Mouse (Mus musculus) kidney, postnatal 0 days (tissue): ENCODE results near the gene Nup210l. TPM values are rescaled to one million over a fixed set of nuclear protein-coding genes. Genes with fewer than 3 reads are reported as not detected.

Experiments
- ATAC-seq: fragments of 200-750 bp; cut with Nextera tagmentation; replicated peaks from 2 replicates; pipeline ENCODE4 v1.8.0; 2017; ENCODE audit warnings: low read depth, moderate number of reproducible peaks, moderate TSS enrichment, moderate library complexity; ENCODE audit not compliant: low FRiP score
- DNase-seq: peaks from one replicate; pipeline ENCODE4 v3.0.0-alpha.2; 2016; ENCODE audit warnings: low spot score
- H3K27ac ChIP-seq: fragments of 300-500 bp; sonication (generic); 2 replicates; pipeline ENCODE4 v1.5.1; 2014; ENCODE audit warnings: mild to moderate bottlenecking
- H3K27me3 ChIP-seq: fragments of 300-500 bp; sonication (generic); 2 replicates; pipeline ENCODE4 v1.6.1; 2014; ENCODE audit warnings: low read length, mixed read lengths; ENCODE audit not compliant: insufficient read depth
- H3K36me3 ChIP-seq: fragments of 300-500 bp; sonication (generic); 2 replicates; pipeline ENCODE4 v1.6.1; 2014; ENCODE audit warnings: low read length, mixed read lengths; ENCODE audit not compliant: insufficient read depth
- H3K4me1 ChIP-seq: fragments of 300-500 bp; sonication (generic); replicated peaks from 2 replicates; pipeline ENCODE4 v1.6.1; 2014; ENCODE audit warnings: antibody characterized with exemption, low read length, mixed read lengths; ENCODE audit not compliant: insufficient read depth
- H3K4me2 ChIP-seq: fragments of 300-500 bp; sonication (generic); 2 replicates; pipeline ENCODE4 v1.6.1; 2014; ENCODE audit warnings: mild to moderate bottlenecking, low read length, moderate library complexity, mixed read lengths
- H3K4me3 ChIP-seq: fragments of 300-500 bp; sonication (generic); replicated peaks from 2 replicates; pipeline ENCODE4 v1.5.1; 2014; ENCODE audit warnings: low read depth, low read length
- H3K9ac ChIP-seq: fragments of 300-500 bp; sonication (generic); 2 replicates; pipeline ENCODE4 v1.6.1; 2014; ENCODE audit warnings: low read depth, low read length
- H3K9me3 ChIP-seq: fragments of 300-500 bp; sonication (generic); replicated peaks from 2 replicates; pipeline ENCODE4 v1.6.1; 2016; ENCODE audit warnings: low read length, inconsistent platforms, mixed read lengths
- CTCF ChIP-seq: IDR thresholded peaks from 2 replicates; pipeline ENCODE4 v1.5.1; 2016; ENCODE audit warnings: antibody characterized with exemption, low read depth, mild to moderate bottlenecking, moderate library complexity
- WGBS: fragments of 180-500 bp; shearing (Covaris S2); extraction: QIAGEN DNeasy Blood & Tissue Kit; methylation state at CpG from one replicate; pipeline ENCODE4 v1.1.7; 2014; 5-methylcytosine and 5-hydroxymethylcytosine counted together
- polyA plus RNA-seq: library from polyadenylated mRNA; unstranded; fragments of >200 nt; fragmentation: Nextera tagmentation; extraction: Ambion mirVana; gene quantifications from 2 replicates; pipeline ENCODE4 v1.2.1, GENCODE M21; 2015

The Nup210l gene
- polyA plus RNA-seq, 1 experiment from 2014 or later: 0.12 TPM

GRCm38 (mm10) chr3:90213377-90213866 is 109.5 kb downstream of the Nup210l start, which contains the start of the genes Rps27 and Rab13:
TSS of gene Rps27 (minus strand) at chr3:90213651.
TSS of gene Rab13 (plus strand) at chr3:90213695.
- peak within 1 kb of the TSS; percentile 93 for H3K4me3 ChIP-seq
- ATAC-seq: peak; percentile 90
- H3K9ac ChIP-seq: peak within 1 kb of the TSS; percentile 94
- H3K27me3 ChIP-seq: no peaks in the 10 kb centered on the region
- H3K9me3 ChIP-seq: no peaks in the 10 kb centered on the region
- 0 out of 2 replicates have a peak, but pooled peaks cover 7% of the 10 kb centered on the region for H3K4me1 ChIP-seq
- DNase-seq: peak; percentile 98
- no peak for TF ChIP-seq CTCF
- H3K27ac ChIP-seq: peak within 1 kb of the TSS; percentile 89
- peaks cover 24% of the 10 kb centered on the region for H3K36me3 ChIP-seq
- peak within 1 kb of the TSS; percentile 93 for H3K4me2 ChIP-seq
- WGBS: under 1% methylated on average over 42 of the region's 42 CpGs

DNA sequence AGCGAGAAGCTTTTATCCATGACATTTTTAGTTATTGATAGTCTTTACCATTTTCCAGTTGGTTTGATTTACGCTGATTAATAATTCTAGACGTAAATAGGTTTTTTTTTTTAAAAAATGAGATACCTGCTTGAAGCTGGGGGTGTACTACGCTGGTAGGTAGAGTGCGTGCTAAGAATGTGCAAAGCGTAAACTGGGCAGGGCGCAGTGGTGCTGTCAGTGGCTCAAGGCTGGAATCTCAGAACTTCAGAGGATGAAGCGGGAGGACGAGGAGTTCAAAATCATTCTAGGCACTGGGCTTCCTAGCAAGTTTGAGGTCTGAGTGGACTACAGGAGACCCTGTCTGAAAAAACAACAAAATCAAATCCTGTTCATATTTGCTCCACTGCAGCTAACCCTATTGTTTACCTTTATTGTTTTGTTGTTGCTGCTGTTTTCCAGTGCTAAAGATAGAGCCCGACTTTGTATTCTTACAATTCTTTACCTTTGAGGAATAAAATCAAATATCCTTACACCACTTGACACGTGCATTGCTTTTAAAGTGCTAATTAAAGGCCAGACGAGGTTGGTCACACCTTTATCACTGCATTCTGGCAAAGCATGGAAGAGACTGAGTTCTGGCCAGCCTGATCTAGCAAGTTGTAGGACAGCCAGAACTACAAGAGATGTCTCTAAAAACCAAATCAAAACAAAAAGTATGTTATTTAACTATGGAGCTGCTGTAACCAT is 110.2 kb downstream of the Nup210l start:
- Histone ChIP-seq H3K27ac (0 out of 2 replicates have a peak overlapping the region, but pooled peaks have one; percentile 15), H3K27me3 (no peaks in the 10 kb centered on the region), H3K4me3 (peak overlapping the region; percentile 93), H3K9me3 (no peaks in the 10 kb centered on the region), H3K4me2 (peak overlapping the region; percentile 64), H3K36me3 (peaks cover 17% of the 10 kb centered on the region; the same call in 1 of the 2 replicates), H3K4me1 (0 out of 2 replicates have a peak, but pooled peaks cover 7% of the 10 kb centered on the region), H3K9ac (peak overlapping the region; percentile 19; the same call in 1 of the 2 replicates)
- peak; percentile 44 for DNase-seq
- 13% methylated on average over 12 of the region's 12 CpGs for WGBS
- ATAC-seq: no peak
- TF ChIP-seq CTCF: no peak

GRCm38 (mm10) chr3:90215825-90216380 is 112.0 kb downstream of the Nup210l start:
- H3K4me2 ChIP-seq: no peak overlapping the region
- no peak overlapping the region for H3K9ac ChIP-seq
- no peak overlapping the region for H3K27ac ChIP-seq
- H3K27me3 ChIP-seq: no peaks in the 10 kb centered on the region
- 0 out of 2 replicates have a peak, but pooled peaks cover 6% of the 10 kb centered on the region for H3K36me3 ChIP-seq
- WGBS: 39% methylated on average over 1 of the region's 1 CpGs
- no peak for DNase-seq
- peak; percentile 46 for TF ChIP-seq CTCF
- 0 out of 2 replicates have a peak, but pooled peaks cover 8% of the 10 kb centered on the region for H3K4me1 ChIP-seq
- no peaks in the 10 kb centered on the region for H3K9me3 ChIP-seq
- no peak for ATAC-seq
- H3K4me3 ChIP-seq: no peak overlapping the region

GRCm38 (mm10) chr3:90220088-90220487 is 116.2 kb downstream of the Nup210l start:
- WGBS: 8% methylated on average over 6 of the region's 6 CpGs
- H3K4me1 ChIP-seq: peaks cover 13% of the 10 kb centered on the region; the same call in 1 of the 2 replicates
- TF ChIP-seq CTCF: peak; percentile 84
- H3K4me2 ChIP-seq: peak overlapping the region; percentile 77
- peak overlapping the region; percentile 84 for H3K27ac ChIP-seq
- ATAC-seq (no peak), DNase-seq (peak; percentile 88)
- H3K27me3 ChIP-seq: no peaks in the 10 kb centered on the region
- H3K9me3 ChIP-seq: no peaks in the 10 kb centered on the region
- peak overlapping the region; percentile 51 for H3K4me3 ChIP-seq
- no peak overlapping the region for H3K9ac ChIP-seq
- H3K36me3 ChIP-seq: peaks cover 12% of the 10 kb centered on the region

DNA sequence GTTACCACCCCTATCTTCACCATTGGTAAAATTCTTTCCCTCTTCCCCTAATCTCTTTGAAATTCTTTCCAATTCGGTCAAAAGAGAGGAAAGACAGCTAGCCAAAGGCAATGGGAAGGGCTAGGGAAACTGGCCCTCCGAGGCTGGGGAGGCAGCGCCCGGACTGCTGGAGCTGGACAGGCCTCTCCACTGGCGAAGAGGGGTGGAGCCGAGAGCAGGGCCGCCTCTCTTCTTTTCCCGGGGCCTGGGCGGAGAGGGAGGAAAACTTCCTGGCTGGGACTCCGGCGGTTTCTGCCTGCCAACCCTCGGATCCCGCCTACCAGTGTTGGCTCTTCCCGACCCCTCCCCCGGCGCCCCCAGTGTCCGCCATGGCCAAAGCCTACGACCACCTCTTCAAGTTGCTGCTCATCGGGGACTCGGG is 116.6 kb downstream of the Nup210l start:
- Histone ChIP-seq H3K4me3 (peak overlapping the region; percentile 51), H3K27ac (peak overlapping the region; percentile 84), H3K4me1 (peaks cover 13% of the 10 kb centered on the region; the same call in 1 of the 2 replicates), H3K9me3 (no peaks in the 10 kb centered on the region), H3K9ac (peak overlapping the region; percentile 73), H3K4me2 (peak overlapping the region; percentile 77), H3K27me3 (no peaks in the 10 kb centered on the region), H3K36me3 (peaks cover 12% of the 10 kb centered on the region)
- under 1% methylated on average over 18 of the region's 20 CpGs for WGBS
- TF ChIP-seq CTCF: no peak; the same call in 1 of the 2 replicates
- ATAC-seq (peak; percentile 76), DNase-seq (peak; percentile 88)

- H3K4me2 ChIP-seq: peak overlapping the region; percentile 77
- no peak for TF ChIP-seq CTCF
- peaks cover 13% of the 10 kb centered on the region; the same call in 1 of the 2 replicates for H3K4me1 ChIP-seq
- H3K9ac ChIP-seq: peak overlapping the region; percentile 73
- WGBS: 11% methylated on average over 5 of the region's 5 CpGs
- no peaks in the 10 kb centered on the region for H3K9me3 ChIP-seq
- peaks cover 12% of the 10 kb centered on the region for H3K36me3 ChIP-seq
- H3K4me3 ChIP-seq: peak overlapping the region; percentile 51
- H3K27me3 ChIP-seq: no peaks in the 10 kb centered on the region
- no peak for DNase-seq
- ATAC-seq: no peak
- H3K27ac ChIP-seq: peak overlapping the region; percentile 84
Observed at GRCm38 (mm10) chr3:90221123-90221522, 117.2 kb downstream of the Nup210l start.
